Comparison of ENCODE assay signal across 21 mouse cellular contexts in genomic region chr1:180468004-180468403, GRCm38 (mm10). TPM values are rescaled to one million over a fixed set of nuclear protein-coding genes. Genes with fewer than 3 reads are reported as not detected.
"Had no signal": no experiment of that assay in that cellular context is flagged by ENCODE, and none has a peak within 500 bp of the region (broad histone marks: within the 10 kb centered on the region; RNA-seq: fewer than 3 reads in every experiment).

No protein-coding gene starts in this region.

- DNase-seq: kidney, adult 2 months; kidney, postnatal 36 days; layer of hippocampus, adult 9-11 months; liver; lung, adult 18-20 months; lung, postnatal 14 days; retina, postnatal 1 day; thymus, postnatal 25 days had no signal

- H3K4me2 ChIP-seq: limb, embryonic 13.5 days; liver, embryonic 12.5 days; liver, embryonic 15.5 days; lung, embryonic 15.5 days; midbrain, embryonic 12.5 days; neural tube, embryonic 13.5 days had no signal

- H3K27me3 ChIP-seq: limb, embryonic 13.5 days; liver, embryonic 15.5 days; lung, embryonic 15.5 days; midbrain, embryonic 12.5 days; neural tube, embryonic 13.5 days had no signal

- ATAC-seq: liver, embryonic 12.5 days; midbrain, embryonic 16.5 days had no signal

- H3K9ac ChIP-seq: limb, embryonic 13.5 days; liver, embryonic 12.5 days; liver, embryonic 15.5 days; lung, embryonic 15.5 days; midbrain, embryonic 12.5 days; neural tube, embryonic 13.5 days had no signal

- H3K4me3 ChIP-seq: limb, embryonic 10.5 days; limb, embryonic 13.5 days; liver, embryonic 12.5 days; liver, embryonic 15.5 days; lung, embryonic 15.5 days; midbrain, embryonic 12.5 days; myocyte; neural tube, embryonic 13.5 days had no signal

- H3K36me3 ChIP-seq: limb, embryonic 10.5 days; limb, embryonic 13.5 days; liver, embryonic 12.5 days; liver, embryonic 15.5 days; lung, embryonic 15.5 days; midbrain, embryonic 12.5 days; neural tube, embryonic 13.5 days had no signal

- H3K27ac ChIP-seq: kidney, postnatal 0 days; limb, embryonic 10.5 days; limb, embryonic 13.5 days; liver, embryonic 12.5 days; liver, embryonic 15.5 days; lung, embryonic 15.5 days; macrophage; midbrain, embryonic 12.5 days; neural tube, embryonic 13.5 days had no signal

- H3K9me3 ChIP-seq: limb, embryonic 10.5 days; liver, embryonic 12.5 days; liver, embryonic 15.5 days; lung, embryonic 15.5 days; midbrain, embryonic 12.5 days; neural tube, embryonic 13.5 days had no signal

- H3K4me1 ChIP-seq: liver, embryonic 12.5 days; liver, embryonic 15.5 days; lung, embryonic 15.5 days; midbrain, embryonic 12.5 days; neural tube, embryonic 13.5 days had no signal

RNA-seq across cellular contexts. Expression of gene Stum, which starts 15.3 kb away (rescaled TPM):
- total RNA-seq: megakaryocyte, adult 5-6 weeks; monocyte, adult 5-6 weeks had no signal
